Mouse (Mus musculus) lung, adult 2 months (tissue): ENCODE data around the gene Vangl1. TPM values are rescaled to one million over a fixed set of nuclear protein-coding genes. Genes with fewer than 3 reads are reported as not detected.
"Not testable (repeated sequence)": the region's sequence is repeated elsewhere in the genome, so short reads cannot be mapped to it uniquely, and the experiment has no call there.

ENCODE experiments used
- DNase-seq: peaks from one replicate; pipeline ENCODE4 v3.0.0; 2022
- H3K4me1 ChIP-seq: fragments of 200-500 bp; 2 replicates; pipeline ENCODE4 v1.6.1; 2011; ENCODE audit warnings: low read length; ENCODE audit not compliant: control insufficient read depth, insufficient read depth
- H3K4me3 ChIP-seq: fragments of 200-500 bp; replicated peaks from 2 replicates; pipeline ENCODE3; 2011; ENCODE audit warnings: low read depth, mild to moderate bottlenecking, control low read depth, low read length; ENCODE audit errors: extremely low read depth
- CTCF ChIP-seq: fragments of 200-500 bp; IDR thresholded peaks from 2 replicates; pipeline ENCODE4 v1.5.1; 2011; ENCODE audit warnings: mild to moderate bottlenecking, low read length, control low read depth; ENCODE audit not compliant: insufficient read depth
- POLR2A ChIP-seq: fragments of 200-500 bp; IDR thresholded peaks from 2 replicates; pipeline ENCODE4 v1.6.1; 2011; ENCODE audit warnings: low read depth, mild to moderate bottlenecking, control low read depth, low read length, borderline replicate concordance; ENCODE audit errors: extremely low read depth
- WGBS: fragments of 180-500 bp; shearing (Covaris S2); methylation state at CpG from one replicate; pipeline ENCODE4 v1.1.7; 2018; 5-methylcytosine and 5-hydroxymethylcytosine counted together
- polyA plus RNA-seq: library from polyadenylated mRNA; depleted of rRNA; stranded (reverse); fragments of >200 nt; gene quantifications from 2 replicates; pipeline ENCODE4 v1.2.3, GENCODE M21; 2012

The Vangl1 gene
- polyA plus RNA-seq, 1 experiment, result 31.5 TPM

DNA sequence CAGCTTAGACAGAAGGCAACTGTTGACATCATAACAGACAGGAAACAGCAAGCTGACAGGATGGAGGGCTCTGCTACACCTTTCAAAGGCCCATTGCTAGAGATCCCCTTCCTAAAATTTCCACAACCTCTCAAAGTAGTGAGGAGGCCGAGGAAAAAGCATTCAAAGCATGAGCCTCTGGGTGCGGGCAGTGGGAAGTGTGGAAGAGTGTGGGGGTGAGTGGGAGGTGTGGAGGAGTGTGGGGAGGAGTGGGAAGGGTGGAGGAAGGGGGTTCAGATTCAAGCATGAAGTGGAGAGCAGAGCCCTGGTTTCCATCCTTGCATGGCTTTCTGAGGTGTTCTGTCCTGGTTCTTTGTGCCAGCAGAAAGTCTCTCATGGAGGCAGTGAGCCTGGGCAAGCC is 13.8 kb upstream of the Vangl1 start:
- no peak for DNase-seq
- H3K4me1 ChIP-seq, result no peaks in the 10 kb centered on the region
- TF ChIP-seq POLR2A (no peak), CTCF (no peak)
- 78% methylated on average over 2 of the region's 2 CpGs for WGBS
- H3K4me3 ChIP-seq, result no peak overlapping the region

DNA sequence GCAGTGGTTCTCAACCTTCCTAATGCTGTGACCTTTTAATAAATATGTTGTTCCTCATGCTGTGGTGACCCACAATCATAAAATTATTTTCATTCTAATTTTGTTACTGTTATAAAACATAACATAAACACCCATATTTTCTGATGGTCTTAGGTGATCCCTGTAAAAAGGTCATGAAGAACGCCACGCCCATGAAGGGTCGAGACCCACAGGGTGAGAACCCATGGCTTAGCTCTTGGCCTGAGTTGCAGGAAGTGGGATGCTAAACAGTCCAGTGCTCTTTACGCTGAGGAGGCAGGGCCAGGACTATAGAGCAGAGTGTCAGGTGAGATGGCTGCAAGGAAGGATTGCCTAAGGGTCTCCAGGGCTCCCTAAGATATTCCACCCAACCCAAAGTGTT is 10.2 kb upstream of the Vangl1 start:
- no peak overlapping the region for H3K4me3 ChIP-seq
- 70% methylated on average over 4 of the region's 4 CpGs for WGBS
- H3K4me1 ChIP-seq, result no peaks in the 10 kb centered on the region
- DNase-seq, result no peak
- no peak for TF ChIP-seq POLR2A

DNA sequence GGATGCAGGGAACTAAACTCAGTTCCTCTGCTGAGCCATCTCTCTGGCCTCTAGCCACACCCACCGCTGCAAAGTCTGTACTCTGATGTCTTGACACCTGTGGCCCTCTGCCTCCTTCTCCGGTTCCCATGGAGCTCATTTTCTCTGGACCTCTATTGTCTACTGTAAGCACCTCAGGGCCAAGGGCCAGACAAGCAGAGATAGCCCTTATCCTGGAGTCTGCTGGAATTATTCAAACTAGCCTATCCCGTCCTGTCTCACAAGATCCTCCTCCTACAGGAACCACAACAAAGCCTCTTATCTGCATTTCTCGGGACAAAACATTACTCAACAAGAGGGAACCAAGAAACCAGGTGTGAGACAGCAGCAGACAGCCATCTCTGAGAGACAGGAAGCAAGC is 9.8 kb upstream of the Vangl1 start:
- 49% methylated on average over 4 of the region's 4 CpGs for WGBS
- H3K4me3 ChIP-seq, result no peak overlapping the region
- no peak for DNase-seq
- no peak for TF ChIP-seq POLR2A
- TF ChIP-seq CTCF, result no peak
- H3K4me1 ChIP-seq, result no peaks in the 10 kb centered on the region

GRCm38 (mm10) chr3:102212896-102213295 is 8.4 kb upstream of the Vangl1 start:
- no peak overlapping the region for H3K4me3 ChIP-seq
- DNase-seq, result no peak
- TF ChIP-seq POLR2A (no peak), CTCF (no peak)
- WGBS, result 48% methylated on average over 6 of the region's 6 CpGs
- H3K4me1 ChIP-seq, result no peaks in the 10 kb centered on the region

- DNase-seq, result no peak
- H3K4me3 ChIP-seq, result no peak overlapping the region
- WGBS, result 90% methylated on average over 15 of the region's 15 CpGs
- TF ChIP-seq CTCF (no peak), POLR2A (no peak)
- no peaks in the 10 kb centered on the region for H3K4me1 ChIP-seq
Observed at GRCm38 (mm10) chr3:102212336-102212735, 7.8 kb upstream of the Vangl1 start.

GRCm38 (mm10) chr3:102211340-102211739 is 6.8 kb upstream of the Vangl1 start:
- TF ChIP-seq CTCF, result no peak
- TF ChIP-seq POLR2A, result no peak
- 65% methylated on average over 2 of the region's 2 CpGs for WGBS
- H3K4me3 ChIP-seq, result no peak overlapping the region
- no peak for DNase-seq
- no peaks in the 10 kb centered on the region for H3K4me1 ChIP-seq

DNA sequence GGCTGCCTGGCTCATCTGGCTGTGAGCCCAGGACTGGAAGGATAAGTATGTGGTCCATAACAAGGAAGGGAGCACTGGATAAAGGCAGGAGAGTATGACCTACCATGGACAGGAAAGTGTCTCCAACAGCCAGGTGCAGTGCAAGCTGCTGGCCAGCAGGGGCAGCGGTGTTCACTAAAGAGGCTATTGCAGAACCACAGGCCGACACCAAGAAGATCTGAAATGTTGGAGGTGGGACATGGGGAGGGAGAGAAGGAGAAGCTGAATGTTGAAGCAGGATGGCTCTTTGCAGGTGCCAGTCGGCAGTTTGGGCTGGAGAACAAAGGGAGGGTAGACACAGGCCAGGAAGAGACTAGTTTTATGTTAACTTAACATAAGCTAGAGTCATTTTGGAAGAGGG is 6.3 kb upstream of the Vangl1 start:
- peak; percentile 76 for TF ChIP-seq CTCF
- no peak for TF ChIP-seq POLR2A
- DNase-seq, result no peak
- 70% methylated on average over 3 of the region's 3 CpGs for WGBS
- Histone ChIP-seq H3K4me3 (no peak overlapping the region), H3K4me1 (no peaks in the 10 kb centered on the region)

DNA sequence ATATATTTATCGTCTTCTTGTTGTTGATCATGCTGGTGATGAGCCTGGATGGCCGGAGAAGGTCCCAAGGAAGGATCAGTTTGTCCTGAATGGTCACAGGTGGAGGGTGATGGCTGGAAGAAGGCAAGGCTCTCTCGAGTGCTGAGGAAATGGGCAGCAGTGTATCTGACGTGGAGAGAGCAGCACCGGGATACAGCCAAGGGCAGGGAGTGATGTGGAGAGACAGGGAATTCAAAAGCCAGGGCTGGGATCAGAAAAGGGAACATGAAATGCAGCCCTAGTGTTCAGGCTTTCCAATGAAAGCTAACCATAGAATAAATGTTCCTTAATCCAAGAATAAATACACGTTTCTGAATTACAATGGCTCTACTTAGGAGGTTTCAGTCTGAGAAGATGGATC is 4.4 kb upstream of the Vangl1 start:
- no peak overlapping the region for H3K4me3 ChIP-seq
- TF ChIP-seq CTCF (no peak), POLR2A (no peak)
- H3K4me1 ChIP-seq, result no peaks in the 10 kb centered on the region
- DNase-seq, result no peak
- 68% methylated on average over 6 of the region's 6 CpGs for WGBS

DNA sequence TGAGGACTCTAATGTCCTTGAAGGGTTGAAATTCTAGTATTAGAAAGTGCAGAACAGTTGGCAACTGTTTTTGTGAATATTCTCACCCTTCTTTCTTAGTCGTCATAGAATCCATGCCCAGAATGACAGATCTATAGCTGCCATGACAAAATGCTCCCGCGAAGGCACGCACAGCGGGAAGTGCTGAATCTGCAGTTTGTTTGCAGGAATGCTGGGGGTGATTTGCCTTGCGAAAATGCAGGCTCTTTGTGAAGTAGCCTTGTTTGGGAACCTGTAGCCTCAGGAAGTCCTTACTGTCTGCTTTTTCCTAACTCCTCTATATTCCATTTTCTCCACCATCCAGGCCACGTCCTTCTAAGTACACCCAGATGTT is 951 bp upstream of the Vangl1 start:
- TF ChIP-seq POLR2A, result no peak
- no peak for TF ChIP-seq CTCF
- H3K4me1 ChIP-seq, result no peaks in the 10 kb centered on the region; the same call in 1 of the 2 replicates
- WGBS, result 35% methylated on average over 7 of the region's 7 CpGs
- H3K4me3 ChIP-seq, result no peak overlapping the region
- DNase-seq, result no peak

DNA sequence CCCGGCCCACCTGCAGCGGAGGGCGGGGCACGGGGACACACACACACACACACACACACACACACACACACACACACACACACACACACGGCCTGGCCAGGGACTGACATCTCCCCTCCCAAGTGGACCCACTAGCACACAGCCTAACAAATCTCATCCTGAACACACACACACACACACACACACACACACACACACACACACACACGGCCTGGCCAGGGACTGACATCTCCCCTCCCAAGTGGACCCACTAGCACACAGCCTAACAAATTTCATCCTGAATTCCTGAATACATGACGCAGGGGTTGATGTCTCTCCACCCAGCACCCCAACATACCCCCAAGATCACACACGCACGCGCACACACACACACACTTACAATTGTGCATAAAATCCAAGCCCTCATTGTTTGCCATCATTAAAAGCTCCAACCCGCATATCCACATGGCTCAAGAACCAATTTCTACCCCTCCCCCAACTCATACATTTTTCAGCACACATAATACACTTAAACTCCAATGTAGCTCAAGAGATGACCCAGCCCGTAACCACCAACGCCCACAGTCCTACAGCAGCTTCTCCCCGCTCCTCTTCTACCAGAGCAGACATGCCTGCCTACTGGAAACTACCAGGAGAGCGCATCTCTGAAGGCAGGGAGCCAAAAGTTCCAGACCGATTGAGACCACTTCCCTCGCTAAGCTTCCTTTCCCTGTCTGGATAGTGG is 403 bp upstream of the Vangl1 start:
- H3K4me3 ChIP-seq, H3K4me1 ChIP-seq, DNase-seq: not testable (repeated sequence)
- WGBS, result 10% methylated on average over 13 of the region's 17 CpGs
